Mouse (Mus musculus) telencephalon, adult 2 months (tissue): Measurements from ENCODE around the gene Txnrd2.

Source experiments
- DNase-seq: peaks from one replicate; pipeline ENCODE4 v3.0.0-alpha.2; 2011; ENCODE audit warnings: low read depth, low spot score

The Txnrd2 gene

DNA sequence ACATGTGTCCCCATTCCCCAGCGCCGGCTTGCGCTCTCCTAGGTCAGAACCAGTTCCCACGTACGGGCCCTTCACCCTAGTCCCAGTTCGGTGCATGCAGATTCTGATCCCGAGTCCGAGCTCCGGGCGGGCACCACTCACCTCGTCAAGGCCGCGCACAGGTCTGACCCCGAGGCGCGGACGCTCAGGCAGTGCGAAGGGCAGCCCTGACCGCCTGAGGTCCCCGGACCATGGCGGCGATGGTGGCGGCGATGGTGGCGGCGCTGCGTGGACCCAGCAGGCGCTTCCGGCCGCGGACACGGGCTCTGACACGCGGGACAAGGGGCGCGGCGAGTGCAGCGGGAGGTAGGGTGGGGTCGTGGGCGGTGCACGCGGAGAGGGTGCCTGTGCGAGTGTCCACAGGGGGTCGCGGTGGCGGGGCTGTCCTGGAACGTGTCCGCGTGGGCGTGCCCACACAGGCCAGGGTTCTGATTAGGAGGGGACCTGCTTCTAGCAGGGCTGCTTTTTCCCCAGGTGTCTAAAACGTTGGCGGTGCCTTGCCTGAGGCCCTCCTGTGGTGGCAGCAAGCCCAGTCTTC, at the start of gene Txnrd2:
Gene Txnrd2, plus strand, starts transcription at position 170 of the 577 bp plus-strand sequence.
- DNase-seq, result no peak

DNA sequence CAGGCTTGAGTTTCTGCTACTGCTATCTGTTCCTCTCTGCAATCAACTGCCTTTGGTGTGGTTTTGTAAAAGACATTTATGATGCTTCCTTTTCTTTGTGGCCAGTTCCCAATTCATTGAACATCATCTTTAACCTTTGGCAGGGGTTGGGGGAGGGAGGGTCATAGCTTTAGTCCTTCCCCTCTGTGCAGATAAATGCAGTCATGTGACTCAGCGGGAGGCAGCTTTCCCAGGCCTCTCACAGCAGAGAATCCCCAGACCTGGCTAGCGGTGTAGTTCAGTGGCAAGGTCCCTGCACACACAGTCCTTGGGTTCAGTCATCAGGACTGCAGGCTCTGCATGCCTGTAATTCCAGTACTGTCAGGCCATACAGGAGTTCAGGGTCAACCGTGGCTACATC, 49.0 kb upstream of the Txnrd2 start:
- no peak for DNase-seq

DNA sequence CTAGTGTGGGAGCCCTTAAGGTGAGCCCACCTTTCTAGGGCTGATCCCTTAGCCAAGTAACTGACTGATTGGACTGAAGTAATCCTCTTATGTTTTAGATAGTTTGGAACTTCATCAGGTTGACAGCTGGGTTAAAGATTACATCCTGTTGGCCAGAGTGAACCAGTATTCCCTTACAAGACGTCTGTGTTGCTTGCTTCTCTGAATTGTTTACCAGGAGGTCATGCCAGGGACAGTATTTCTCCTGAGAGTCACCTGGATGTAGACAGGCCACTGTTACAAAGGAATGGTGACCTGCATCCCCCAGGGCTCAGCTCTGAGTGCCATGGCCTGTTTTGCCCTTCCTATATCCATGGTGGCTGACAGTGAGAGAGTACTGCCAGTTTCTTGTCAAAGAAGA, 47.7 kb upstream of the Txnrd2 start:
- no peak for DNase-seq

DNA sequence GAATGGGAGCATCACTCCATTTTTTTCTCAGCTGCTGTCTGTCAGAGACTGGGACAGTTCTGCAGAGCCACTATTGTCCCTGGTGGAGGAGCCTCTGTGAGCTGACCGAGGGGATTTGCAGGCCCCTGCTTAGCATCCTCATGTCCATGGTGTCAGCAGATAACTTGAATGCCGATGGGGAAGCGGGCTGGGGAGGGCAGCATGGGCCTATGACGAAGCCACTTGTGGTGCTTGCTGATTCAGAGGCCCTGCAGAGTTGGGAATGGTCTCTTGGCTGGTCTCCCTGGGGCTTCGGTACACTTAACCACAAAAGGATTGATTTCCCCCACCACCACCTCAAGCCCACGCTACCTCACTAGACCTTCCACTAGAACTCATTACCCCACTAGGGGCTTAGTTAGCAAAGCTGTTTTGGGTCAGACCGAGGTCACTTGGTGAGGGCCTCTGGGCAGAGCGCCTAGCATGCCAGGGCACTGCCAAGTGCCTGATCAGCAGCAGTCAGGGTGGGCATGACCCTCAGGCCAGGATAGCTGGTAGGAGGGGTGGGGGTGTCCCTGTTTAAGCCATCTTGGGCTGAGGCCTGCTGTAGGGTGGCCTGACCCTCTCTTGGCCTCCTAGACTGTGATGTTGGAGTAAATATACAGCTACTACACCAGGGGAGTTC, 46.7 kb upstream of the Txnrd2 start:
- no peak for DNase-seq

DNA sequence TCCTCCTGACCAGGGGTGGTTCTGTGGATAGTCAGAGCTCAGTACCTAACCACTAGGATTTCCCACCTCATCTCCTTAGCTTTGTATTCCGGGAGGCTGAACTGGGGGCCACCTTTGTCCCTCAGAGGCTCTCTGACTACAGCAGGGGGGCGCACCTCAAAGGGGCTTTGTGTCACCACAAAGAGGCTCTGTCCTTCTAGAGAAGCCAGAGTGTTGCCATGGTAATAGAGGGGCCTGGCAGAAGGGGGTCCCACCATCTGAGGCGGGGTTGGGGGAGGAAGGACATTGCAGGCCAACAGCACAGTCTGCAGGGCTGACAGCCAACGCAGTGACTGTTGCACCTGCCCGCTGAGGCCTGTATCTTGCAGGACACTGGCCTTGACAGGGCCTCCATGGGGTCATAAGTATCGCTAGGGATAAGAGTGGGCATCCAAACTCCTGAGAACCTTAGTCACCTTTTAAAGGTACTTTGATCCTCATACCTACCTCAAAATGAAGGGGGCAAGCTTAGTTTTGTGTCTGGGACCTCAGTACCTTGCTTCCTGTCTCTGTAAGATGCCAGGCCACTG, 45.6 kb upstream of the Txnrd2 start:
- DNase-seq, result no peak

DNA sequence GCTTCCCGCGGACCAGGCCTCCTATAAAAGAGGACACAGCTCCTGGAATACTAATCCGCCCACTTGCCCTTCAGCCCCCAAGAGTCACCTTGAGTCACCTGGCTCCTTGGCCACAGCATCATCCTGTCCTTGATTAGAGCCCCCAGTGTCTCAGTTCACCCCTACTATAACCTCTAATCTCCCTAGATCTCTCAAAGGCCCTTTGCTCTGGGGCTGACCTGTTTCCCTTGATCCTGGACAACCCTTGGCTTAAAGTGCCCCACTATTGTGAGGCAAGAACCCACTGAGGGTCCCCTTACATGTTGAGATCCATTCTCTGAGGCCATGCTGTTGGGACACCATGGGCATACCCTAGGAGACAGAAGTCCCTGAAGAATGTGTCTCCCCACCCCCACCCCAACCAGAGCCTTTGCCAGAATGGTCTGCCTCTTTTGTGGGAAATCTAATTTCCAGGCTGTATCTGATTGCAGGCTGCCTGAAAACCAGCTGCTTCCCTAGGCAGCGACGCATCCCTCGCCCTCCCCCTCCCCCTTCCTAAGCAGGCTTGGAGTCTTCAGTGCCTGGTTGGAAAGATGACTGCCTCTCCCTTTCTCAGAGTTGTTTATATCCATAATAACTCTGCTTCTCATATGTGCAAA, 44.4 kb upstream of the Txnrd2 start:
- DNase-seq, result no peak

DNA sequence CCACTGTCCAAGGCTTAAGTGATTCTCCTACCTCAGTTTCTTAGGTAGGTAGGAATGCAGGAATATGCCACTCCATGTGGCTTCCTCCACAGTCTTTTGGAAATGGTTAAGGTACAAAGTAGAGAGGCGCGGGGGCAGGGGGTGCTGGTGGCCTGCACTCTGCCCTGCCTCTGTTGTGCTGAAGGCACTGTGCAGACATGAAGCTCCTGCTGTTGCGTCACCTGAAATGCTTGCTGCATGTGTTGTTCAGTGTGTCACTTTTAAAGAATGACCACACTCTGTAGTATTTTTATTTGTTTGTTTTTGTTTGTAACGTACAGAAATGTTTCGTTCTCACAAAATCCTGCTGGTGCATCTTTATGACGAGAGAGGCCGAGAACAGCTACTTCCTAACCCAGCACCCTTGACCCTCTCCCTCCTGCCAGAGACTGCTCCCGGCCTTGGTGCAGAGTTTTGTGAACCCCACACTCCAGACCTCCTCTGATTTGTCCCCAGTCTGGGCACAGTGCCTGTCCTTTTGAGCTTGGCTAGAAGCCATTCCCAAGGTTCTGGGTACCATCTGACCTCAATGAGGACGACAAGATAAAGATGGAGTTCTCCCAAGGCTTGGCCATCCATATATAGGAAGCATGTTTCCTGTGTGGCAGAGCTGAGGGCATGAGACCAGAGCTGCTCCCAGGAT, 43.0 kb upstream of the Txnrd2 start:
- no peak for DNase-seq

DNA sequence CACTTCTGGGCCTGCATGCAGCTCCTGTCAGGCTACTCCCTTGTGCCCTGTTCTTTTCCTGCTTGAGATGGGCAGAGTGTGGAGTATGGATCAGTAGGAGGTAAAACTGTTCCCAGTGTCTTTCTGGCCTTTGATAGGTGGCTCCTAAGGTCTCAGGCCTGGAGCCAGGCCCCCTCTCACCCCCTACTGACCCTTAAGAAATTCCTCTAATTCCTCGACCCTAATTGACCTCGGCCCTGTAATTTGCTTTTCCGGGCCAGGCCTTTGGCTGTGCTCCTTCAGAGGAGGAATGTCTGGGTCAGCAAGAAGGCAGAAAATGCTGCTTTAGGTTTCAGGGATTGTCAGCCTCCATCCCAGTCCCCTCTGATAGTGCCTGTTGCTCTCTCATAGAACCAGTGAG, 42.4 kb upstream of the Txnrd2 start:
- DNase-seq, result no peak

DNA sequence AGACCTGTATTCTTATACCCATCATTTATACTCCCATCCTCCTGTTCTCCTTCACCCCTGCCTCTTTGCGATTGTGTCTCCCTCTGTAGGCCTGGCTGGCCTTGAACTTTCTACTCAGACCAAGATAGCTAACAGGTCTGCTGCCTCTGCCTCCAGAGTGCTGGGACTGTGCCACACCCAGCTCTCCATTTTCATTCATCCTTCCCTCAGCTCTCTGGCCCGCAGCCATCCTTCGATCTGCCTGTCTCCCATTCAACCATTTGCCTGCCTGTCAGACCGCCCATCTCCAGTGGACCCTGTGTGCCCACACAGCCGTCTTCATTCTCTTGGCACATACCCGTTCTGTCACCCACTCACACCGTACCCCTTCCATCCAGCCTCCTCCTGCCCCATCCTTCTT, 42.0 kb upstream of the Txnrd2 start:
- no peak for DNase-seq

DNA sequence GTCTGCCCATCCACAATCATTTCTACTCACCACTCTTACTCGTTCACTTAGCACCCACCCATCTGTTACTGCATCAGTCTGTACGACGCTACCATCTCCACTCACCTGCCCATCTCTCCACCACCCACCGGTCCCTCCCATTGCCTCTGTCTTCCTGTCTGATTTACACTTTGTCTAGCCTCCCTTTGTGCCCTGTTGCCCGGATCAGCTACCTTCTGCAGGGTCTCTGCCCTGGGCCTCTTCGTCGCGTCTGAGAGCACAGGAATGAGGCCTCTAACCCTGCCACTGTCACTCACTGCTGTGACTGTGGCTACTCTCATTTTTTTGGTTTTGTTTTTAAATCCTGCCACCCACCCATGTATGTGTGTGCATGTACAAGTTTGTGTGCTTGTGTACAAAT, 41.5 kb upstream of the Txnrd2 start:
- no peak for DNase-seq

DNA sequence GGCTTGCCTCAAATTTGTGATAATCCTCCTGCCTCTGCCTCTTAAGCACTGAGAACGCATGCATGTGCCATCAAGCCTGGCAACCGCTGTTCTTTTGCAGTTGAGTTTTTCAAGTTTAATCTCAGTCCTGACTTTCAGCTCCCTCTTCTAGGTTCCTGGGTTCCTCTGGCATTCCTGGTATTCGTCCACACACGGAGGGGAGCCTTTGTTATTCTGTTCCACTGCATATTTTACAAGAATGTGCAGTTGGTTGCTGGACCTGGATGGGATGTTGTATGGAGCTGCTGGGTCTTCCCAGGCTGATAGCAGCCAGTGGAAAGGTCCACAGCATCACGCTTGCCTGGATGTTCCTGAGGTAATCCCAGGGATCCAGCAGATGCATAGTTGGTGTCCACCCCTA, 40.8 kb upstream of the Txnrd2 start:
- no peak for DNase-seq

DNA sequence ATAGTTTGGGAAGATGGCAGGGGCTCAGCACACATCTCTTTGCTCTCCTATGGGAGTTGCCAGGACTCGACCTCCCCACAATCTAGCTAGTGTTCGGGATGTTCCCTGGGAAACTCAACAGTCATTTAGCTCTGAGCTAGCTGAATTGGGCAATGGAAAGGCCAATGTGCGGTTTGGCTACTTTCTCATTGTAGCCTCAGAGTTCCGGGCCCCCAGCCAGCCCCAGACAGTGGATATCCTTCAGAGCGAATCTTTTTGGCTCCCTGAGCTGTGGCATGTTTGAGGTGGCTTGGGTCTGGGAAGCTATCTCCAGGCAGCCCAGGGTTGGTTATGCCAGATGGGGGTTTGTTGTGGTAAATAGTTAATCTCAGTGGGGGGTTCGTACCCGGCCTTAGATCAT, 39.7 kb upstream of the Txnrd2 start:
- DNase-seq, result no peak

DNA sequence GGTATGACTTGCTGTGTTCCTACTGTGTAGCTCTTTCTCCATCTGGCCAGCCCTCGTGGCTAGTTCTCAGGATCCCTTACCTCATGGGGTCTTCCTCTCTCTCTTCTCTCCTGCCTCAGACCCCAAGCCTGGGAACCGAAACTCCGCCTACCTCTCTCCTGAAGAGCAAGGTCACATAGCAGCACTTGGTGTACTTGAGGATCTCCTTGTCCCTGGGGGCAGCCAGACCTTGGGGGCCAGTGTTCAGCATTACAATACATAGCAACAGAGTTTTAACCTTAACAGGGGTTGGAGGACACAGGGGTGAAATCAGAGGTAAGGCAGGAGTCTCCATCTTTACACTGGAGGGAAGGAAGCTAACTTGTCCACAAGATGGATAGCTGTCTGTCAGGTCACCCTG, 39.2 kb upstream of the Txnrd2 start:
- no peak for DNase-seq

DNA sequence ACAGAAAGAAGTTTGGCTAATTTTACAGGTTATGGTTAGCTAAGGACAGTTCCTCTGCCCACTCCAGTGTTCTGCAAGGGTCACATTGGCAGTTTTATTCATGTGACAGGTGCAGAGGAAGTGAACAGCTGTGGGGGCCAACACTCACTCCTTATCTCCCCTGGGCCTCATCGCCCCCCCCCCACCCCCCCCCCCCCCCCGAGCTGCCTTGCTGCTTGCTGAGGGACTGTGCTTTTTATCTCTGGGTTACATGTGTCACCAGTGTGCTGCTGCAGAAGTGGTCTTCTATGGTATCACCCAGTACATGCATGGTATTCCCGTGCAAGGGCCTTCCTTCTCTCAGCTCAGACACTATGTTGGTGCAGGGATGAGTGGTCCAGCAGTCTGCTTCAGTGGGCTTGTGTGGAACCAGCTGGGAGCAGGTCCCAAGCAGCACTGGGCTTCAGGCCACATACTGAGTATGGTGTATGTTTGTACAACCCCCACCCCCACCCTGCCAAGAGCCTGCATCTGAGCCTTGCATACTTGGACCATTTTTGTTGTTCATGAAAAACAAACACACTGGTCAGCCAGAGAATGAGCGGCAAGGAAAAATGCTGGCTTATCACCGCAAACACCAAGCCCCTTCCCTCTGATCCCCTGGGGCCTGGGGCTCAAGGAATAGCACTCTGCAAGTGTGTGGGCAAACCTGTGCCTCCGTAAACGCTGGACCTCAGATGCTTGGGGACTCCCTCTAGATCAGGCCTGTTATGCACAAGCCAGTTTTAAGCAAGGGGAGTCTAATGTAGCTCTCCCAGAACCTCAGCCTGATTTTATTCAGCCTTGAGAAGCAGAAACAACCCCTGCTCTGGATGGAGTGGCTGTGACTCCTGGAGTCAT, 38.2 kb upstream of the Txnrd2 start:
- no peak for DNase-seq

DNA sequence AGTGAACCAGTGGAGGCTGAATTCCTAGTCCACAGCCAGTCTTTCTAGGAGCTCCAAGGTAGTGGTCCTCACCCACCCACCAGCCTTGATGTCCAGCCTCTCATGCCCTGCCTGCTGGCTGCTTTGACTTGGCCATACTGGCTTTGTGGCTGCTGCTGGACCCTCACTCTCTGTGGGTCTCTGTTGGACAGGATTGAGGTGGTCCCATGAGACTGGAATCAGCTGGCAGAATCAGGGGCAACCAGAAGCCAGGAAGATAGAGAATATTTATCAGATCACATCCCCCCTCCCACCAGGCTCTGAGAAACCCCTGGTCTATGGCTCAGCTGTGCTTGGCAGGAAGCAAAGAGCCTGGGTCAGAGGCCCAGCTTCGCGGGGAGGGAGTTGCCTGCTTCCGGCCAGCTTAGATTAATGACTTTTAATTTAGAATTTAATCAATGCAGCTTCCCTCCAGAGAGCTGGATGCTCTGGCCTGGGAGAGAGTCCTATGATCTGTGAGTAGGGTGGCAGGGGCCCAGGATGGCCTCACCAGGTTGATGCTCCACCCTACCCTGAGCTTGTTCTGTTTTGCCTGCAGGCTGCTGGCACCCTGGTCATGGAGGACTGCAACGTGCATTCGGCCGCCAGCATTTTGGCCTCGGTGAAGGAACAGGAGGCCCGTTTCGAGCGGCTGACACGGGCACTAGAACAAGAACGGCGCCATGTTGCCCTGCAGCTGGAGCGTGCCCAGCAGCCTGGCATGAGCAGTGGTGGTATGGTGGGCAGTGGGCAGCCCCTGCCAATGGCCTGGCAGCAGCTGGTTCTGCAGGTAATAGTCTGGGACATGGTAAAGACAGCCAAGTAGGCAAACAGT, 37.4 kb upstream of the Txnrd2 start:
- DNase-seq, result no peak

DNA sequence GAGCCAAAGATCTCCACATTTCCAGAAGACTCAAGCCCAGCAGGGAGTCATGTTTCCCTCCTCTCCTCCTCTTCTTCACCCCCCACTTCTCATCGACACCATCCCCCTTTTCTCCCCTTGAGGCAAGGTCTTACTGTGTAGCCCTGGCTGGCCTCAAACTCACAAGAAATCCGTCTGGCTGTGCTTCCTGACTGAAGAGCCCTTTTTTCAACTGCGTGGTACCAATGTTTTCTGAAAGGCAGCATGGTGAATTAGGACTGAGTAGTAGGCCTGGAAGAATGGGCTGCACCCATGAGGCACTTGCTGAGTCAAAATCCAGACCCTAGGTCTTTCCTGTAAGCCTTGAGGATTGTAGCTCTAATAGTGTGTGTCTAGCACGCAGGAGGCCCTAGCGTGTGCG, 35.8 kb upstream of the Txnrd2 start:
- DNase-seq, result no peak

DNA sequence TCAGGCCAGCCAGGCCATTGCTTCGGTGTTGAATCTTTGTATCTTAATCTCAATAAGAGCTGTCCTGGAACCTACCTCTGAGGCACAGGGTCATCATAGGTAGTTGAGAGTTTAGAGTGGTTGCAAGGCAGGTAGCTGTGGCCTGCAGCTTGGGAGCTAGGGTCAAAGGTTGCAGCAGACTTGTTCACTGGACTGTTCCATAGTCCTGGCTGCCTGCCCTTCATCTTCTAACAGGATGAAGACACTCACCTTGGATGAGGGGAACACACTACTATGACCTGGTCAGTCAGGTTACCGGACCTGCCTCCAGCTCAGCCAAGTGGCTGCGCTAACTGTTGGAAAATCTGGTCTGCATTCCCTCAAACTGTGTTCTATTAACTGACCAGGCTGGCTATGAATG, 35.1 kb upstream of the Txnrd2 start:
- no peak for DNase-seq

DNA sequence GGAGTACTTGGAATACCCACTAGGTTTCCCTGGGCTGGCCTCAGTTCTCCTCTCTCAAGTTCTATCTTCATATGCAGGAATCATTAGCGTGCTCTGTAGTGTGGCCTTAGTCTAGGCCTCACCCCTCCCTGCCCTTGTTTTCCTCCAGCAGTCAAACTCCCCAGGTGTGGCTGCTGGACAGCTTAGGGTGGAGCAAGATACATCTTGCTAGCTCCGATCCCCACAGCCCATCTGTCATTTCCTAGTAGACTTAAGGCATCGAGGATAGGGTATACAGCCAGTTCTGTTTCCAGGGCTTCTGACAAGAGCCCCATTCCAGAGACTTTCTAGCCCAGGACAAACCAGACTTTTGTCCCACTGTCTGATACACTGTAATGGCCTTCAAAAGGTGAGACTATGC, 34.5 kb upstream of the Txnrd2 start:
- DNase-seq, result no peak

DNA sequence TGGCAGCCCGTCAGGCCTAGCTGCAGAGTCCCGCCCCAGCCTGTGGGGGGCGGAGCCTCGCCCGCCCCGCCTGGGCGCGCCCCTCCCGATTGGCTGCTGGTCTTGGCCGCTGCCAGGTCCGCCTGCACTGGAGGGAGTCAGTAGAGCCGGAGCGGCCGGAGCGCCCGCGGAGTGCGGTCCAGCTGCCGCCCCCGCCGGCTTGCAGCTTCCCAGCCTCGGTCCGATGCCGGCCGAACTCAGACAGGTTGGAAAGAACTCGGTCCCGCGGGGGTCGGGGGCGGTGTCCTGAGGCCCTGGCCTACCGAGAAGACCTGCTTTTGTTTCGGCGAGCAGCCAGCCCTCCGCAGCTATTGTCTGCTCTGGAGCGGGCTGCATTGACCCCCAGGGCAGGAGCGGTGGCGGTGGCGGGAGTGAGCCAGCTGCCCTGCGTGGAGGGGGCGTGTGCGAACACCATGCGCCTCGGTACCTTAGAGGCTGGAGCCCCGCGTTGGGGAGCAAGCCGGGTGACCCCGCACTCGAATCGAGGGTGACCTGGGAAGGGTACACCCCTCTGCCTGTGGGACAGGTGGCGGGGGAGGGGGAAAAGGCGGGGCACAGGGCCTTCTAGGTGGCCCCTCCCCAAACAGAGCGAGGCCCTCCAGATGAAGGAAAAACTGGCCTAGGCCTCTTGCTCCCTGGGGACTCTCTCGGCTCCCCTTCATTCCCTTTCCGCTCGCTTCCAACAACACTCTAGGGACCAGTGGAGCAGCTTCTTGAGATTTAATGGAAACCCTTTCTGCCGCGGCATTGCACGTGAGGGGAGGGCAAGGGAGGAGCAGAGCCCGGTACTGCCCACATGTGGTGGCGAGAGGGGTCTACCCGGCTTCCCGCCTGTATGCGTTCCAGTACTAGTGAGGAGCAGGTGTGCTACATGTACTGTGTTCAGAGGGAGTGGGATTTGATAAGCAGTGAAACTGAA, 33.4 kb upstream of the Txnrd2 start:
- no peak for DNase-seq
